Mouse (Mus musculus) testis, adult 2 months (tissue): Measurements from ENCODE around the gene Unc13c.

Experiments
- CTCF ChIP-seq: fragments of 200-500 bp; IDR thresholded peaks from 2 replicates; pipeline ENCODE4 v1.5.1; 2012; ENCODE audit warnings: low read depth, mild to moderate bottlenecking, inconsistent platforms, low read length, moderate library complexity; ENCODE audit not compliant: control insufficient read depth, insufficient read depth, insufficient replicate concordance
- POLR2A ChIP-seq: fragments of 200-500 bp; IDR thresholded peaks from 2 replicates; pipeline ENCODE4 v1.6.1; 2012; ENCODE audit warnings: low read depth, mild to moderate bottlenecking, inconsistent platforms, low read length, moderate library complexity; ENCODE audit not compliant: control insufficient read depth

DNA sequence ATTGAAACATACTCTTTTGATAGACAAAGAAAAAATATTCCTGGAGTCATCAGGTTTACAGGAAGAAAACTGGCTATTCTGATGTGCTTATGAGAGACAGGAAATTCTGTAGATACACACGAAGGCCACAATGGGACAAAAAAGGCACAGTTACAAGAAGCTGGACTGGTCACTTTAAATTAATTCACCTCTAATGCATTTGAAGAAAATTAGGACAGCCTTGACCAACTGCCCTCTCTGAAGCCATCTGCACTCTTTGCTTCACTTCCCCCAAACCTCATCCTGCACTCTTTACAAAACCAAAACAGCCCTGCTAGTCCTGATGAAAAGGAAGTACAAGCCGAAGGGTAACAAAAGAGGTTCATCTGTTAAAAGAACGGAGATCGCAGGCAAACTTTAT lies 194.2 kb downstream of the Unc13c start:
- TF ChIP-seq POLR2A (no peak), CTCF (no peak)
